Mouse (Mus musculus) inflammation-experienced regulatory T-cells, adult 6 months (primary cell): Measurements from ENCODE around the gene Agpat2. TPM values are rescaled to one million over a fixed set of nuclear protein-coding genes. Genes with fewer than 3 reads are reported as not detected.

Experiments
- ATAC-seq: one replicate; pipeline ENCODE4 v1.8.0; 2017
- polyA plus RNA-seq, 3 experiments: library from polyadenylated mRNA; unstranded; fragments of 100-300 nt; shearing (Covaris generic); gene quantifications; one replicate each; pipeline ENCODE4 v1.2.1; 2017

Agpat2 gene
- polyA plus RNA-seq, 3 experiments from 2014 or later: 6.6 to 9.1 (median 7.4) TPM

- no peak for ATAC-seq
Measured at GRCm38 (mm10) chr2:26625419-26625818, 21.2 kb upstream of the Agpat2 start.

- peak; percentile 60 for ATAC-seq
Measured at GRCm38 (mm10) chr2:26622984-26623383, 18.8 kb upstream of the Agpat2 start.

GRCm38 (mm10) chr2:26621246-26621645, 17.0 kb upstream of the Agpat2 start:
- ATAC-seq: no peak

- ATAC-seq: no peak
Measured at GRCm38 (mm10) chr2:26617928-26618327, 13.7 kb upstream of the Agpat2 start.

GRCm38 (mm10) chr2:26617331-26617730, 13.1 kb upstream of the Agpat2 start:
- ATAC-seq: no peak

- no peak for ATAC-seq
Measured at GRCm38 (mm10) chr2:26615459-26616124, 11.4 kb upstream of the Agpat2 start.

GRCm38 (mm10) chr2:26614903-26615302, 10.7 kb upstream of the Agpat2 start:
- no peak for ATAC-seq

- no peak for ATAC-seq
Measured at GRCm38 (mm10) chr2:26611896-26612295, 7.7 kb upstream of the Agpat2 start.

- no peak for ATAC-seq
Measured at GRCm38 (mm10) chr2:26611054-26611453, 6.8 kb upstream of the Agpat2 start.

- no peak for ATAC-seq
Measured at GRCm38 (mm10) chr2:26610526-26610925, 6.3 kb upstream of the Agpat2 start.

GRCm38 (mm10) chr2:26609261-26609661, 5.0 kb upstream of the Agpat2 start:
- ATAC-seq: no peak

GRCm38 (mm10) chr2:26608781-26609180, 4.6 kb upstream of the Agpat2 start:
- ATAC-seq: no peak

- ATAC-seq: no peak
Measured at GRCm38 (mm10) chr2:26607056-26607910, 3.1 kb upstream of the Agpat2 start.

- no peak for ATAC-seq
Measured at GRCm38 (mm10) chr2:26606579-26606978, 2.4 kb upstream of the Agpat2 start.

- no peak for ATAC-seq
Measured at GRCm38 (mm10) chr2:26605331-26605730, 1.1 kb upstream of the Agpat2 start.

GRCm38 (mm10) chr2:26603159-26603558, 1.1 kb downstream of the Agpat2 start:
- no peak for ATAC-seq

GRCm38 (mm10) chr2:26602631-26603030, 1.6 kb downstream of the Agpat2 start:
- ATAC-seq: no peak

GRCm38 (mm10) chr2:26601595-26601994, 2.6 kb downstream of the Agpat2 start:
- no peak for ATAC-seq

GRCm38 (mm10) chr2:26600664-26601063, 3.6 kb downstream of the Agpat2 start:
- ATAC-seq: no peak

- no peak for ATAC-seq
Measured at GRCm38 (mm10) chr2:26599965-26600364, 4.3 kb downstream of the Agpat2 start.

- ATAC-seq: no peak
Measured at GRCm38 (mm10) chr2:26598462-26598861, 5.8 kb downstream of the Agpat2 start.

- ATAC-seq: no peak
Measured at GRCm38 (mm10) chr2:26597810-26598209, 6.4 kb downstream of the Agpat2 start.

GRCm38 (mm10) chr2:26596898-26597297, 7.3 kb downstream of the Agpat2 start:
- no peak for ATAC-seq
